Mouse (Mus musculus) adrenal gland, adult 2 months (tissue): Measurements from ENCODE around the gene Pnldc1. TPM values are rescaled to one million over a fixed set of nuclear protein-coding genes. Genes with fewer than 3 reads are reported as not detected.
"Not testable (repeated sequence)": the region's sequence is repeated elsewhere in the genome, so short reads cannot be mapped to it uniquely, and the experiment has no call there.

Experiments used
- DNase-seq: peaks from one replicate; pipeline ENCODE4 v3.0.0; 2021
- polyA plus RNA-seq: library from polyadenylated mRNA; depleted of rRNA; stranded (reverse); fragments of >200 nt; gene quantifications from 2 replicates; pipeline ENCODE4 v1.2.3, GENCODE M21; 2012
- total RNA-seq, 2 experiments: library from RNA; stranded (reverse); gene quantifications; 2 replicates each; pipeline ENCODE4 v1.2.3; 2021

The Pnldc1 gene
- total and polyA plus RNA-seq, 3 experiments: 2.8 to 4.6 (median 4.6) TPM

- no peak for DNase-seq
These were observed 361 bp upstream of the Pnldc1 start for GRCm38 (mm10) chr17:12910391-12910790.

- DNase-seq: no peak
These were observed 3.6 kb downstream of the Pnldc1 start for GRCm38 (mm10) chr17:12906436-12906835.

- DNase-seq: no peak
These were observed 4.2 kb downstream of the Pnldc1 start for GRCm38 (mm10) chr17:12905810-12906209.

- DNase-seq: no peak
These were observed 5.7 kb downstream of the Pnldc1 start for GRCm38 (mm10) chr17:12904349-12904748.

- no peak for DNase-seq
These were observed 6.4 kb downstream of the Pnldc1 start for GRCm38 (mm10) chr17:12903372-12904333.

GRCm38 (mm10) chr17:12902291-12902690 lies 7.7 kb downstream of the Pnldc1 start:
- DNase-seq: no peak

GRCm38 (mm10) chr17:12898607-12899006 lies 11.4 kb downstream of the Pnldc1 start:
- DNase-seq: not testable (repeated sequence)

GRCm38 (mm10) chr17:12897674-12898073 lies 12.4 kb downstream of the Pnldc1 start:
- DNase-seq: no peak

GRCm38 (mm10) chr17:12892033-12892432 lies 18.0 kb downstream of the Pnldc1 start:
- DNase-seq: no peak

- no peak for DNase-seq
These were observed 19.0 kb downstream of the Pnldc1 start for GRCm38 (mm10) chr17:12891054-12891453.

- DNase-seq: no peak
These were observed 22.8 kb downstream of the Pnldc1 start for GRCm38 (mm10) chr17:12887021-12887775.

- DNase-seq: no peak
These were observed 23.4 kb downstream of the Pnldc1 start for GRCm38 (mm10) chr17:12886620-12887019.

- no peak for DNase-seq
These were observed 28.8 kb downstream of the Pnldc1 start for GRCm38 (mm10) chr17:12881216-12881615.

- DNase-seq: peak; percentile 80
These were observed 29.9 kb downstream of the Pnldc1 start for GRCm38 (mm10) chr17:12880178-12880577.

GRCm38 (mm10) chr17:12875734-12876133 lies 34.3 kb downstream of the Pnldc1 start, which contains the start of gene Mrgprh:
Gene Mrgprh, plus strand, starts transcription at chr17:12876034.
- DNase-seq: no peak

GRCm38 (mm10) chr17:12872275-12873028 lies 37.6 kb downstream of the Pnldc1 start:
- no peak for DNase-seq

- no peak for DNase-seq
These were observed 41.4 kb downstream of the Pnldc1 start for GRCm38 (mm10) chr17:12868640-12869039.

- no peak for DNase-seq
These were observed 42.0 kb downstream of the Pnldc1 start, which contains the start of gene Mas1 for GRCm38 (mm10) chr17:12868043-12868442. Gene Mas1, minus strand, starts transcription at chr17:12868143.

- DNase-seq: no peak
These were observed 43.2 kb downstream of the Pnldc1 start for GRCm38 (mm10) chr17:12866853-12867252.

GRCm38 (mm10) chr17:12865407-12865806 lies 44.6 kb downstream of the Pnldc1 start:
- DNase-seq: no peak

- no peak for DNase-seq
These were observed 45.9 kb downstream of the Pnldc1 start for GRCm38 (mm10) chr17:12864111-12864510.

GRCm38 (mm10) chr17:12859006-12859520 lies 51.0 kb downstream of the Pnldc1 start:
- no peak for DNase-seq
